Mouse (Mus musculus) liver, embryonic 18 days (tissue): ENCODE results near the gene R3hdml. TPM values are rescaled to one million over a fixed set of nuclear protein-coding genes. Genes with fewer than 3 reads are reported as not detected.

ENCODE experiments used
- polyA plus RNA-seq: library from polyadenylated mRNA; depleted of rRNA; stranded (reverse); fragments of >200 nt; gene quantifications from 2 replicates; pipeline ENCODE4 v1.2.3, GENCODE M21; 2012; rRNA removed

Gene R3hdml
- polyA plus RNA-seq: not detected in 2 replicates

DNA sequence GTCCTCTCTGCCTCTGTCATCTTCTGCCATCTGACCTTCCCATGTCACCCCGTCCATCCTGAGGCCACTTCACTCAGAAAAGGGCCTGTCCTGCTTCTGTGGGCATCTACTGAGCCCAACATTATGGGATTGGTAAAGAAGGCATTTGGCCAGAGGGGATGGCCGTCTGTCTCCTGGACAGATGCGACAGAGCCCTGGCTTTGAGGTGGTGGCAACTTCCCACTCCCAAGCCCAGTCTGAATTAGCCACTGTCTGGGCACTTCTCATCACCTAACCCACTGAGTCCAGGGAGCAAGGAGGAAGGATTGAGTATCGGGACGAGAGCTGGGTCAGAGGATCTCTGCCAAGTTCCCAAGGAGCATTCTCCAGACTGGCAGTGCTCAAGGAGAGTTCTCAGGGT, at the start of gene R3hdml:
R3hdml (plus strand) TSS at position 301 of the 400 bp plus-strand sequence.

DNA sequence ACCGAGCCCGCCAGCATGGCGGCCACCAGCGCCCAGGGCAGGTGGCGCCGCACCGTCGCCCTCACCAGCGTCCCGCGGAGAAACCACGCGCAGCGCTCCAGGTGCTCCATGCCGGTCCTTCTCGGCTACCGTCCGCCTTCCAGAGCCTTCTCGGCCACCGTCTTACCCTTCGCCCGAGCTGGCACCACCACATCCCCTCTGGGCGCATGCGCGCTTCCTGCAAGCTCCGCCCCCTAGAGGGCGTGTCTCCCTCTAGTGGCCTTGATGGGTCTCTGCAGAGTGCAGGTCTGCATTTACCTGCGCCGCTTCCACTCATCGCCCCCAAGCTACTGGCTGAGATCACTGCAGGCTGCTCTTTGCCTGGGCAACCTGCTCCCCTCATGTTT, 19.7 kb upstream of the R3hdml start, which contains the start of gene Fitm2:
Fitm2 (minus strand) TSS at position 164 of the 386 bp plus-strand sequence.

DNA sequence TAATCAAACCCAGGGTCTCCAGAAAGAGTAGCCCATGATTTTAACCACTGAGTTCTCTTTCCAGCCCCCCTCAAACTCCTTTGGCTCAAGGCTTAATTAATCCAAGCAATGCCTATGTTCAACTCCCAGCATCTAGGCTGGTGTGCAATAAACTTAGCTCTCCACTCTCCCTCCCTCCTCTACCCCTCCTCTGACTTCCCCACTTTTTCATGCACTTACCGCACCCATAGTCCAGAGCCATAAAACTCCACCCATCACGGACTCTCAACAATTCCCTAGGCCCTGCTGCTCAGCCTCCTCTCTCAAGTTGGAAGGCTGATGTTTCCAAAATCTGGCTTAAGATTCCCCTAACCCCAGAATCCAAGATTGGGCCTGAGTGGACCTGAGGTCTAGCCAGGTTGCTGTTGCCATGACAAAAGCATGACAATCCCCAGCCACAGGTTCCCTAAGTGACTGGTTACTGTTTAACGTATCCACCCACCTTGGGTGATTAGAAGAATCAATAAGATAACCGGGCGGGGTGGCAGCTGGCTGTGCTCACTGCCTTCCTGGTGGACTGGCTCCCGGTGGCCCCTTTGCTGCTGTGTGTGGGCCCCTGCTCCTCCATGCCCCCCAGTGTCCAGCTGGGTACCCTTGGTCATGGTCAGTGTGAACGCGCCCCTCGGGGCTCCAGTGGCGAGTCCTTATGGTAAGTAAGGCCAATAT, 14.3 kb downstream of the R3hdml start, which contains the start of gene Hnf4a:
Hnf4a (plus strand) TSS at position 509 of the 705 bp plus-strand sequence.

Other genes with a start within 250 kb of the R3hdml start
- 0.18 and 0.20 TPM in 2 replicates for gene Jph2, start 94.3 kb upstream of the R3hdml start, polyA plus RNA-seq
- 20.6 and 21.3 TPM in 2 replicates for gene Oser1, start 67.6 kb upstream of the R3hdml start, polyA plus RNA-seq
- gene Gdap1l1, start 53.8 kb upstream of the R3hdml start, polyA plus RNA-seq: 0.02 TPM in 1 of 2 replicates, not detected in the other
- gene Fitm2, start 19.7 kb upstream of the R3hdml start, polyA plus RNA-seq: 5.6 and 5.7 TPM in 2 replicates
- gene Hnf4a, start 14.5 kb downstream of the R3hdml start, polyA plus RNA-seq: 68.1 and 73.7 TPM in 2 replicates
- 5.3 and 5.7 TPM in 2 replicates for gene Ttpal, start 110.0 kb downstream of the R3hdml start, polyA plus RNA-seq
- 205 and 224 TPM in 2 replicates for gene Serinc3, start 152.8 kb downstream of the R3hdml start, polyA plus RNA-seq
- gene Pkig, start 166.1 kb downstream of the R3hdml start, polyA plus RNA-seq: 40.4 and 41.0 TPM in 2 replicates